Mouse (Mus musculus): ENCODE measurements around the gene Tnfaip8l3. TPM values are rescaled to one million over a fixed set of nuclear protein-coding genes. Genes with fewer than 3 reads are reported as not detected.
A peak's percentile ranks its signal among the peaks of the same experiment; 100 is the strongest.

Gene Tnfaip8l3
- 0.66 and 0.93 TPM in 2 replicates for polyA plus RNA-seq (2015; fragmentation: Nextera tagmentation; extraction: Ambion mirVana)

DNA sequence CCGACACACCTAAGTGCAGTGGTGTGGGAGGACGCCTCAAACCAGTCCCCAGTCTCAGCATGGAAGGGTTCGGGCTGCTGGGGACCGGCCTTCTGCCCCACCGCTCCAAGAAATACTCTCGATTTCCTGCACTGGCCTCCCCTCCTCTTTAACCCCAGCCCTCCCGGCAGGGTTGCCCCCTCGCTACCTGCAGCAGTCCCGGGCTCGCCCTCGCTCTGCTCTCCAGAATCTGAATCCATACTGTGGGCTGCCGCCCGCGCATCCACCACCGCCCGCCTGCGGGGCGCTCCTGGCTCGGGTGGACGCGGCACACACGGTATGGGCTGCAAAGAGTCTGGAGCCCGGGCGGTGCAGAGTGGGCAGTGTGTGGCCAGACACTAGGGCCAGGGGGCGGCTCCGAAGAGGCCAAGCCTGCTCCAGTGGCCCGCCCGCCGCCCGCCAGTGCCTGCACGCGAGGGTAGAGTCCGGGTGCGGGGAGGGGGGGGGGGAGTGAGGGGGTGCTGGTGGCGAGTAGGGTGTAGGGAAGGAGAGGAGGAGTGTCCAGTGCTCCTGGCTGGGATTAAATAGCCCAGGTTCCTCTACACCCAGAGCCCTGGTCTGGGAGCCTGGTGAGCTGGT, at the start of gene Tnfaip8l3:
Gene Tnfaip8l3 (minus strand): TSS at position 357 of the 618 bp plus-strand sequence.
- H3K9me3 ChIP-seq: no peaks in the 10 kb centered on the region
- peak within 1 kb of the TSS; percentile 72 for H3K9ac ChIP-seq
- WGBS: under 1% methylated on average over 34 of the region's 35 CpGs
- H3K4me3 ChIP-seq: peak within 1 kb of the TSS; percentile 61
- H3K36me3 ChIP-seq: no peaks in the 10 kb centered on the region
- peaks cover 52% of the 10 kb centered on the region for H3K27me3 ChIP-seq
- peak within 1 kb of the TSS; percentile 97 for H3K4me2 ChIP-seq (replicated peaks)
- no peak within 1 kb of the TSS for H3K27ac ChIP-seq
- peaks cover 31% of the 10 kb centered on the region for H3K4me1 ChIP-seq
- peak; percentile 68 for ATAC-seq (ENCODE audit: low FRiP score, low read depth)

DNA sequence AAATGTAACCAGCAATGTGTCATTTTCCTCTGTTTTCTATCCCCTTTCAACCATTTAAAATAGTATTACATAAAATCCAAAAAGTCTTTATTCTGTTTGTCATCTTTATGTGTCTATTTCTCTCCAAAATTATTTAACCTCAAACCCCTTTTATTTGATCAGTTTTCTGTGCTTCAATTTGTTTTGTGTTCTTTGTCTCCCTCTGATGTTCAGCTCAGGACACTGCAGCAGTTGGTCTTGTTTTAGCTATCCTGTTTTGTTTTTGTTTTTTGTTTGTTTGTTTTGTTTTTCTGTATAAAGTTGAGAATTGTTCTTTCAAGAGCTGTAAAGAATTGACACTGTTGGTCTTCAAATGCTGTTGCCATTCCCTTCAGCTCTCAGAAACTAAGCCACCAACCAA, 44.5 kb upstream of the Tnfaip8l3 start:
- H3K9me3 ChIP-seq: peaks cover 10% of the 10 kb centered on the region
- H3K4me3 ChIP-seq: no peak overlapping the region
- no peaks in the 10 kb centered on the region for H3K36me3 ChIP-seq
- H3K4me1 ChIP-seq: no peaks in the 10 kb centered on the region
- no peak overlapping the region for H3K4me2 ChIP-seq (replicated peaks)
- H3K27ac ChIP-seq: no peak overlapping the region
- H3K9ac ChIP-seq: no peak overlapping the region
- no peak for ATAC-seq (ENCODE audit: low FRiP score, low read depth)
- H3K27me3 ChIP-seq: no peaks in the 10 kb centered on the region

DNA sequence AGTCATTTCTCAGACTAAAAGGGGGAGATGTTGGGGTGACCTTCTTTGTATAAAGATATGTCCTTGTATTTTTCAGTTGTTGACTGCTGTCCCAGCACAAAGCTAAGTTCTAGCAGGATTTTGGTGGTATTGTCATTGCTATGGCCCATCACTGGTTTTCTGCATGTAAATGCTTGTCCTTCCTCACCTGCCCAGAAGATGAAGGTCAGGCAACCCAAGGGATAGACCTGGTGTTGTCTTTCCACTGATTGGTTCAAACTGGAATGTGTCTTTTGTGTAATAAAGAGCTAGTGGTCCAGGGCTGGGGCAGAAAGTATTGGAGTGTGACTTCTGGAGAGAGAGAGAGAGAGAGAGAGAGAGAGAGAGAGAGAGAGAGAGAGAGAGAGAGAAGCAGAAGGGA, 30.4 kb upstream of the Tnfaip8l3 start:
- Histone ChIP-seq H3K36me3 (no peaks in the 10 kb centered on the region), H3K9ac (no peak overlapping the region), H3K4me3 (no peak overlapping the region), H3K9me3 (no peaks in the 10 kb centered on the region), H3K27me3 (no peaks in the 10 kb centered on the region), H3K27ac (no peak overlapping the region), H3K4me2 (replicated peaks) (no peak overlapping the region), H3K4me1 (peaks cover 3% of the 10 kb centered on the region; the same call in 1 of the 2 replicates)
- no peak for ATAC-seq (ENCODE audit: low FRiP score, low read depth)

DNA sequence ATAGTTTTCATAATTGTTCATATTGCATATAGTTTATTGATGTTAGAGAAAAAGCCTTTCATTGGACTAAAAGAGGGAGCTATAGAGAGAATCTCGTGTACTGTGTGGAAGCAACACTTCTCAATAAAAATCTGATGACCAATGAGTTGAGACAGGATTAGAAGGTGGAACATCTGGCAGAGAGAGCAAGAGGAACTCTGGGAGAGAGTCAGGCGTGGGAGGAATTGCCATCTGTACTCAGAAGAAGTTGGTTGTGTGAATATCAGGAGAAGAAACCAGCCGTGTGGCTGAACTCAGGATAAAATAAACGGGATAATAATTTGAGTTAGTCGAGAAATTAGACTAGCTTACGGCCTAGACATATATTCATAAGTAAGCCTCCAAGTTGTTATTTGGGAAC, 28.9 kb upstream of the Tnfaip8l3 start:
- ATAC-seq (ENCODE audit: low FRiP score, low read depth): no peak
- 63% methylated on average over 6 of the region's 6 CpGs for WGBS
- Histone ChIP-seq H3K4me1 (peaks cover 3% of the 10 kb centered on the region; the same call in 1 of the 2 replicates), H3K27me3 (no peaks in the 10 kb centered on the region), H3K9me3 (no peaks in the 10 kb centered on the region), H3K4me3 (no peak overlapping the region), H3K4me2 (replicated peaks) (no peak overlapping the region), H3K27ac (no peak overlapping the region), H3K9ac (no peak overlapping the region), H3K36me3 (no peaks in the 10 kb centered on the region)

DNA sequence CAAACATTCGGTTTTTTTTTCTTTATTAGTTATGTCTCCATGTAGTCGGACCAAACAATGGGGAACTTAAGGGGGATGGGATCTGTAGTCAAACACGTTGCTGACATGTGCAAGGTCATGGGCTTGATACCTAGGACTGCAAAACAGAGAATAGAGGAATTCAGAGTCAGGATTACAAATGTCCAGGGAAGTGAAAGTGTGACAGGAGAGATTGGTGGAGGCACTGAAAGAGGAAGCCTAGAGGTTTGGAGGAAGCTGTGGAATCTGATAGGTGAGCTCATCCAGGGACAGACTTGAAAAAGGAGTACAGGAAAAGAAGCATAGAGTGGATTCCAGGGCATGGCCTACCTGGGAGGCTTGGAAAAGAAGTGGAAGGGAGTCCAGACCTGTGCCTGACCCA, 16.1 kb upstream of the Tnfaip8l3 start:
- 76% methylated on average over 3 of the region's 3 CpGs for WGBS
- Histone ChIP-seq H3K27ac (no peak overlapping the region), H3K4me2 (replicated peaks) (no peak overlapping the region), H3K27me3 (no peaks in the 10 kb centered on the region), H3K4me3 (no peak overlapping the region), H3K9me3 (no peaks in the 10 kb centered on the region), H3K4me1 (no peaks in the 10 kb centered on the region), H3K9ac (no peak overlapping the region), H3K36me3 (no peaks in the 10 kb centered on the region)
- ATAC-seq (ENCODE audit: low FRiP score, low read depth): no peak

DNA sequence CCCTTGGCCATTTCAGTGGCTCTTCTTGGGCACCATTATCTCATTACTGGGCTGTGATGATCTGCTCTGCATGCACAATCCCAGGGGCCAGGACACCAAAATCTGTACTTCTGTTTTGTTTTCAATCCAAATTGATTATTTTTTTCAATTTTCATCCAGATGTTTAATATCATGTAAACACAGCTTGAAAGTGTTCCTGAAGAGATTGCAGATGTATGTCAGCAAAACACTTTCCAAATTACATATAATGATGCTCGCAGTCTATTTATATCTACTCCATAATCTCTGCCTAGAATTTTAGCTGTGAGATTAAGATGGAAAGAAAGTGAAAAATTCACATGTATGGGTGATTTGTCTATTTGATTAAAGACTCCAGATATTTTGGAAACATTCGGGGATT, 9.6 kb upstream of the Tnfaip8l3 start:
- H3K4me1 ChIP-seq: no peaks in the 10 kb centered on the region
- H3K4me2 ChIP-seq (replicated peaks): no peak overlapping the region
- no peak overlapping the region for H3K27ac ChIP-seq
- no peak for ATAC-seq (ENCODE audit: low FRiP score, low read depth)
- WGBS: 86% methylated on average over 2 of the region's 2 CpGs
- H3K9me3 ChIP-seq: no peaks in the 10 kb centered on the region
- no peaks in the 10 kb centered on the region for H3K27me3 ChIP-seq
- H3K9ac ChIP-seq: no peak overlapping the region
- no peak overlapping the region for H3K4me3 ChIP-seq
- no peaks in the 10 kb centered on the region for H3K36me3 ChIP-seq

DNA sequence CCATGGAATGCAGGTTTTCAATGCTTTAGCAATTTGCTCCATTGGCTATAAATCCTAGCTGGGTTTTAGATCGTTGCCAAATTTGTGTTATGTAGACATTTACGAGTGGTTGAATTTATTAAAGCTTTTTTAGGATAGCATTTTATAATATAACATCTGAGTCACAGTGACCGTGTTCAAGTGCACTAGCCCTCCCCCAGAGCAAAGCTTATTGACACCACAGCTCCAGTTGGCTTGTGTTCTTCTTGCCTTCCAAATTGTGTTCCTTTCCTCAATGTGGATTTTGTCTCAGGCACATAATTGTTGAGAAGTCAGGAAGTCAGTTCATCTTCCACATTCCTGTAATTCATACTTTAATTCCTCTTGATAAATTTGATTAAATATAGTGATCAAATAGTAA, 6.7 kb upstream of the Tnfaip8l3 start:
- no peak overlapping the region for H3K9ac ChIP-seq
- H3K27me3 ChIP-seq: peaks cover 2% of the 10 kb centered on the region
- no peaks in the 10 kb centered on the region for H3K4me1 ChIP-seq
- no peak overlapping the region for H3K4me2 ChIP-seq (replicated peaks)
- WGBS: 53% methylated on average over 3 of the region's 3 CpGs
- H3K9me3 ChIP-seq: no peaks in the 10 kb centered on the region
- no peak overlapping the region for H3K27ac ChIP-seq
- no peaks in the 10 kb centered on the region for H3K36me3 ChIP-seq
- no peak overlapping the region for H3K4me3 ChIP-seq
- ATAC-seq (ENCODE audit: low FRiP score, low read depth): no peak

DNA sequence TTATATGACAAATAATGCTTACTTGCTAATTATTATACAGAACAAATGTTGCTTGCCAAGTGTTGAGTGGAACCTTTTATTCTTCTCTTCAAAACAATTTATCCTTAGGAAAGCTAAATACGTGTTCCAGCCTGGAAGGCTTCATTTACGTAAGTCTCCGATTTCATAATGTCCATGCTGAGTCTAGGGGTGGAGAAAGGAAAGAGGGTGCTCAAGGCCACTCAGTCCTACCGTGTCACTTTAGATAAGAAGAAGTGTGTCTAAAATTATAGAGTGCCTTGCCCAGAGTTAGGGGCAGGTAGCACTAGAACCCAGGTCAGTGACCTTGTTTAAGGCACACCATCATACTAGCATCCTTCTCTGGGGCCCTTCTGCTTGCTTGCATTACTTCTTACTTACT, 5.5 kb upstream of the Tnfaip8l3 start:
- H3K4me3 ChIP-seq: no peak overlapping the region
- peaks cover 9% of the 10 kb centered on the region for H3K4me1 ChIP-seq
- H3K27ac ChIP-seq: no peak overlapping the region
- H3K27me3 ChIP-seq: peaks cover 11% of the 10 kb centered on the region
- no peak overlapping the region for H3K4me2 ChIP-seq (replicated peaks)
- ATAC-seq (ENCODE audit: low FRiP score, low read depth): no peak
- H3K9me3 ChIP-seq: no peaks in the 10 kb centered on the region
- no peak overlapping the region for H3K9ac ChIP-seq
- 79% methylated on average over 4 of the region's 4 CpGs for WGBS
- no peaks in the 10 kb centered on the region for H3K36me3 ChIP-seq

DNA sequence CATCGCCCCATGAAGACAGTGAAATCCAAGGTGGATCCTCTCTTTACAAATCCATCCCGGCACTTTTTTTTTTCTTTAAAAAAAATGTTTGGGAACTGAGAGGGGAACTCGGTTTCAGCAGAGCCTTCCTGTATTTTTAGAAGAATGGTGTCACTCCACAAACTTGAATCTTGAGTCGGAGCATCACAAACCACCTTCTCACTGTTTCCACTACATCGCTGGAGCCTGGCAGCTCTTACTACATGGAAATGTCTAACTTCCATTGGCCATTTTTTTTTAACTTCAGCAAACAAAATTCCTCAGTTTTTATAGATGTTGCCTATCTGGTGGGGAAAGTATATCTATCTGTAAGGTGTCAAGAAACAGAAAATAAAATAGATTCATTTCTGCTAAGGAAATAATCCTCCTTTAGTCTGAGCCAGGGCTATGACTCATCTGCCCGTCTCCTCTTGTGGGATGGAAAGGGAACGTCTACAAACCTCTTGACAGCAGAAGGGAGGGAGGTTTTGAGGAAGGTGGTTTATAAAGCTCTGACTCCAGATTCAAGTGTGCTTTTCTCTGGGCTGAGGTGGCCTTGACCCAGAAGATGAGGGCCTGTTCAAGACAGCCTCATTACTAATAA, 3.4 kb upstream of the Tnfaip8l3 start:
- ATAC-seq (ENCODE audit: low FRiP score, low read depth): no peak
- Histone ChIP-seq H3K27me3 (peaks cover 27% of the 10 kb centered on the region), H3K4me2 (replicated peaks) (no peak overlapping the region), H3K36me3 (no peaks in the 10 kb centered on the region), H3K4me1 (peaks cover 18% of the 10 kb centered on the region), H3K4me3 (no peak overlapping the region), H3K27ac (no peak overlapping the region), H3K9me3 (no peaks in the 10 kb centered on the region), H3K9ac (no peak overlapping the region)
- WGBS: 78% methylated on average over 7 of the region's 7 CpGs

DNA sequence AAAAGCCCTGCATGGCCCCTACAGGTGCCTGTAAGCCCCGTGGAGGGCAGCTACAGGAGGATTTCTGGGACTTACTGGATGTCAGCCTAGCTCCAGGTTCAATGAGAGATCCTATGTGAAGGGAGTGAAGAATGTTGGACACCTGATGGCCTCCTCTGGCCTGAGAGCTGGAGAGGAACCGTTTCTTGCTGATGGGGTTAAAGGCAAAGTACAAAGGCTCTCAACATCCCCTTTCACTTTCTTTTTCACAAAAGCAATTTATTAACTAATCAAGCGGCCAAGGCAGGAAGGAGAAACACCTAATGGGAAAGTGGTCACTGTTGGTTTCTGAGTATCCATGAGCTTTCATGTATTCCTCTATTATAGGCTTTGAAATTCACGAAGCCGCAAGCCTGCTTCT, 1.0 kb upstream of the Tnfaip8l3 start:
- peak overlapping the region; percentile 72; the same call in 1 of the 2 replicates for H3K9ac ChIP-seq
- WGBS: 34% methylated on average over 5 of the region's 5 CpGs
- no peak for ATAC-seq (ENCODE audit: low FRiP score, low read depth)

DNA sequence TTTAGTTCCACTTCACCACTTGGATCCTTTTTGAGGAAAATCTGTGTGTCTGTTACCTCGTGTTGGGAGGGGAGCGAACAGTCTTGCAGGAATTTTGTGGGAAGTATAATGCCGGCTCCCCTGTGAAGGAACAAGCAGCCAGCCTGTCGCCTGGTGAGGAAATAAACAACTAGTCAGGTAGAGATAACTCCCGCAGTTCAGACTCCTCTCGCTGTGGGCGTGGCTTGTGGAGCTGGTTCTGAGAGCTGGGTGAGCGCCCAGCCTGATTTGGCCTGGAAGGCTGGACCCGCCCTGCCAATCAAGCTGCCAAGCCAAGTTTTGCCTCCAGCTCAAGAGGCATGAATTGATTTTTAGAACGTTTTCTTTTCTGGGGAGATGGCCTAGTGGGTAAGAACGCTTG, 589 bp upstream of the Tnfaip8l3 start:
- Histone ChIP-seq H3K9ac (peak overlapping the region; percentile 72), H3K9me3 (no peaks in the 10 kb centered on the region), H3K27me3 (peaks cover 50% of the 10 kb centered on the region), H3K4me3 (peak overlapping the region; percentile 61), H3K36me3 (no peaks in the 10 kb centered on the region), H3K27ac (no peak overlapping the region), H3K4me2 (replicated peaks) (peak overlapping the region; percentile 97), H3K4me1 (peaks cover 31% of the 10 kb centered on the region)
- peak; percentile 60 for ATAC-seq (ENCODE audit: low FRiP score, low read depth)
- under 1% methylated on average over 11 of the region's 11 CpGs for WGBS

More for the DNA sequence above, 1.0 kb upstream of the Tnfaip8l3 start:
- Histone ChIP-seq H3K27ac (no peak overlapping the region), H3K4me2 (replicated peaks) (peak overlapping the region; percentile 97), H3K27me3 (peaks cover 45% of the 10 kb centered on the region), H3K4me1 (peaks cover 28% of the 10 kb centered on the region), H3K4me3 (peak overlapping the region; percentile 61), H3K9me3 (no peaks in the 10 kb centered on the region), H3K36me3 (no peaks in the 10 kb centered on the region)

DNA sequence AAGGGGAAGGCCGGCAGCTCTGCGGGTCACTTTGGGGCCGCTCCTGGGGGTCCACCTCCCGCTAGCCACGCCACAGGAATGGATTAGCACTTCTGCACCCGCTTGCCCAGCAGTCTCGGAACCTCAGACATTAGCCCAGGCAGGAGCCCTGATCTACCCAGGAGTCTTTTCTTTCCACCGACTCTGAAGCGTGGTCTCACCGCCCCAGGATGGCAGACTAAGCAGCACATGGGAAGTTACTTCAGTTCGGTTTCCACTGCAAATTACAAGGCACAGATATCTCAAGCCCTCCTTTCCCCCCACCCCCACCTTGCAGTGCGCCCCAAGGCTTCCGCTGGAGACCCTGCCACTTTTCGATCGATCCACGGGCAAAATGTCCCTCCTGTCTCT, 551 bp downstream of the Tnfaip8l3 start:
- Histone ChIP-seq H3K9ac (peak overlapping the region; percentile 72), H3K36me3 (no peaks in the 10 kb centered on the region), H3K4me2 (replicated peaks) (peak overlapping the region; percentile 97), H3K4me3 (peak overlapping the region; percentile 61), H3K27ac (no peak overlapping the region), H3K4me1 (peaks cover 31% of the 10 kb centered on the region), H3K9me3 (no peaks in the 10 kb centered on the region), H3K27me3 (peaks cover 52% of the 10 kb centered on the region)
- whole genome bisulfite sequencing: 2% methylated on average over 16 of the region's 16 CpGs
- no peak for ATAC-seq (ENCODE audit: low FRiP score, low read depth)

DNA sequence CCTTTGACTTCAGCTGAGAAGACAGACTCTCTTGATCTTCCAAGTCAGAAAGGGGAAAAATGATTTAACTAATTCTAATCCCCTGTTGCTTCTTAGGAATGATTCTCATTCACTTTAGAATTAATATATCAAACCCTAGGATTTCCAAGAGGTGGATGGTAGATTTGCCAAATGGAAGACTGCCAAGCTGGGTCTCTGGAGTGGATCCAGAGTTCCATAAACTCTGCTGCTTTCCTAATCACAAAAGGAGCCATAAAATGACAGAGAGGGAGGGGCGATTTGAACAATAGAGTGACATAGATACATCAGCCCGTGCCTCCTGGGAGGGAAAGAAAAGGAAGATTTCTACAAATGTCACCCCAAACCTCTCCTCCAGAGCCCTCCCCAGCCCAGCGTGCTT, 3.4 kb downstream of the Tnfaip8l3 start:
- Histone ChIP-seq H3K4me2 (replicated peaks) (no peak overlapping the region), H3K27me3 (peaks cover 50% of the 10 kb centered on the region), H3K4me1 (peaks cover 34% of the 10 kb centered on the region), H3K9ac (no peak overlapping the region), H3K36me3 (no peaks in the 10 kb centered on the region), H3K9me3 (no peaks in the 10 kb centered on the region), H3K4me3 (no peak overlapping the region), H3K27ac (no peak overlapping the region)
- no peak for ATAC-seq (ENCODE audit: low FRiP score, low read depth)
- 70% methylated on average over 3 of the region's 3 CpGs for WGBS
